Mouse (Mus musculus): ENCODE data around the gene Fscn3.

DNA sequence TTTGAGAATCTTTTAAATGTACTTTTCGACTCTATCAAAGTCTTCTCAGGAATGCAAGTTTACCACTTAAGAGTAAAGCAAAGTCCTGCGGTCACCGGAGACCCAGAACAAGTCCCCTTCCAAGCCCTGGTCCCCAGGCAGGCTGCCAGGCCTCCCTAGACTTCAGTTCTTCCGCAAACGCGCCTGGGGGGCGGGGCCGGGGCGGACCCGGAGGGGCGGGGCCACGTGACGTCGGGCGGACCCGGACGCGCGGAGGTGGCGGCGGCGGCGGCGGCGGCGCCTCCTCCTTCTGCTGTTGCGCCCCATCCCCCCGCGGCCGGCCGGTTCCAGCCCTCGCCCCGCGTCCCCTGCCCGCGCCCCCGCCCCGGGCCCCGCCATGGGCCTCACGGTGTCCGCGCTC, 4.3 kb upstream of the Fscn3 start, which contains the start of gene Arf5:
- TF ChIP-seq CTCF (IDR thresholded peaks at IDR 0.05; ENCODE audit: low read depth, low read length): no peak
- no peak for TF ChIP-seq TAL1 (conservative IDR thresholded peaks at IDR 0.05; ENCODE audit: low read depth, low read length)
